Mouse (Mus musculus) right cerebral cortex, postnatal 4 days (tissue): ENCODE results near the gene Dlg5.
A peak's percentile ranks its signal among the peaks of the same experiment; 100 is the strongest.

Source experiments
- DNase-seq: peaks from one replicate; pipeline ENCODE4 v3.0.0-alpha.2; 2022

Dlg5 gene

DNA sequence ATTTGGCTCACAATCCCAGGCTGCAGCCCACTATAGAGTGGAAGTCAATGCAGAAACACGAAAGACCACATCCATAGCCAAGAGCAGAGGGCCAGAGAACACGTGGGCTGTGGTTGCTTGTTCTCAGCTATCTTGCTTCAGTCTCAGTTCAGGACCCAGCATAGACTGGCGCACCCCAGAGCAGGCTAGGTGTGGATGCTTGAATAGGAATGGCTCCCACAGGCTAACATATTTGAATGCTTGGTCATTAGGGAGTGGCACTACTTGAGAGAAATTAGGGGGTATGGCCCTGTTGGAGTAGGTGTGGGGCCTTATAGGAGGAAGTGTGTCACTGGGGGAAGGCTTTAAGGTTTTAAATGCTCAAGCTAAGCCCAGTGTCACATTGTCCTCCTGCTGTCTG, 62.8 kb downstream of the Dlg5 start:
- DNase-seq, result no peak

DNA sequence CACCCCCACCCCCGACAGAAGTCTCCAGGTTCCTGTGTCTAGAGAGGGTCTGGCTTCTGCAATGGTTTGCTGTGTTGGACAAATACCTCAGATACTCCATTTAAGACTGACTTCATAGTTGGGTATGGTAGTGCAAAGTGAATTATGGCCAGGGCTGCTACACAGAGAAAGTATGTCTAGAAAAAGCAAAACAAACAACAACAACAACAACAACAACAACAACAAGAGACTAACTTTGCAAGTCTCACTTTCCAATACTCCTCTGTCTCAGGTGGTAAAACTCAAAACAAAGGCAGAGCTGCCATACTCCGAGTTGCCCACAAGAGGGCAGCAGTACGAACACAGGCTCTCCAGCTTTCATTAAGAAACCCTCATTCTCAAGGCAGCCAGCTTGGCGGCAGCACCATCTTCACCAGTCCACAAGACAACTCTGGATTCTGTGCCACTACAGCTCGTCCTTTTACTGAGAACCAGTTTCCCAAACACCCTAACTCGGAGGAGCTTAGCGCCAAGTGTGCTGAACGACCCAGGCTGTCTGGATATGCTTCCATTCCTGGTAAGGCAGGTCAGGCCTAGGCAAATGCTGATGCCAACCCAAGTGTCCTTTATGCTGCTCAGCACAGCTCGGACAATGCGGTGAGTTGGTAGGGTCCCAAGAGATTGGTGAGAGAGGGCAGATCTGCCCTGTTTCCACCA, 63.8 kb downstream of the Dlg5 start:
- peak; percentile 67 for DNase-seq

DNA sequence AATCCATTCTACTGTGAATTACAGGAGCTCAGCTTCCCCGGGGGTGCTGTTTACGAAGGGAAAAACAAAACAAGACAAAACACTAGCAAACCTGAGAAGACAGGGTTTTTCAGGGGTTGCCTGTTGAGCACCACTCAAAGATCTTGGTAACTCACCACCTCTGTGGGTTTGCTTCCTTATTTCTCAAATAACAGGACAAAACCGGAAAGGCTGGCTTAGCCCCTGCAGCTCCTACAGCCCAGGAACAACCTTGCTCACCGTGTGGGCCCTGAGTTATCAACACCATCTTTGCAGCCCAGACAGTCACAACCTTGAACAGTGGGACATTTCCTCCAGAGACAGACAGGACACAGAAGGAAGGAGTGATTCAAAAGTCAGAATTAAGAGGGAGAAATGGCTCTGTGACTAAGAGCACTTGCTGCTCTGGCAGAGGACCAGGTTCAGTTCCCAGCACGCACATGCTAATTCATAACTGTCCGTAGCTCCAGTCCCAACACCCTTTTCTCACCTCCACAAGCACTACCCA, 66.2 kb downstream of the Dlg5 start:
- no peak for DNase-seq

DNA sequence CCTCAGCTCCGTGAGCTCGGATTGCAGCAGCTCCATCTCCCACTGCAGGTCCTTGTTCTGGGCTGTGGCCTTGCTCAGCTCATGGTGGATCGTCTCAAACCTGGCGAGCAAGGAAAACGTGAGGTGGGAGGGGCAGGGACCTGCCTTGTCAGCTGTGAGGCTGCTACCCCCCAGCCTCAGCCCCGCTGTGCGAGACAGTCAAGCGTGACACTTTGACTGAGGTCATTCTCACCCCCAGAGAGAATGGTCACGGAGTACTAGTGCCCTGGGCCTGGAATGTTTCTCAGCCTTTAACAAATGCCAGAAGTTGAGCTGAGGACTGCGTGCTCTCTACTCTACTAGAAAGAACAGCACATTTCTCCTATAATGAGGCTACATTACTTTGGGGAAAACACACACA, 69.1 kb downstream of the Dlg5 start:
- no peak for DNase-seq

DNA sequence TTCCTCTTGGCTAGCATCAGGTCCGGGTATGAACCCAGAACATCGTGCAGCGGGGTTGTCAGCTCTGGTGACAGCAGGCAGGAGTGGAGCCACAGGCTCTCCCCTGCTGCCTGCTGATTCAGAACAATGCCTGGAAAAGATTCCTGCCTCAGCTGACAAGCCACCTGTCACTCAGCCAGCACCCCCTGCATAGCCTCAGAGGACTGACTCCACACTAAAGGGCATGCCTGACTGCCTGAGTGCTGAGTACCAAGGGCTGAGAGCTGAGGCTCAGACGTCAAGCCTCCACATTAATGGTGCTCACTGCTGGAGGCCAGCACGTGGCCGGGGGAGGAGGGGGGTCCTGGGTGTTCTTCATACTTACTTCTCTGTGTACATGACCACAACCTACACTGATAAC, 72.4 kb downstream of the Dlg5 start:
- no peak for DNase-seq

DNA sequence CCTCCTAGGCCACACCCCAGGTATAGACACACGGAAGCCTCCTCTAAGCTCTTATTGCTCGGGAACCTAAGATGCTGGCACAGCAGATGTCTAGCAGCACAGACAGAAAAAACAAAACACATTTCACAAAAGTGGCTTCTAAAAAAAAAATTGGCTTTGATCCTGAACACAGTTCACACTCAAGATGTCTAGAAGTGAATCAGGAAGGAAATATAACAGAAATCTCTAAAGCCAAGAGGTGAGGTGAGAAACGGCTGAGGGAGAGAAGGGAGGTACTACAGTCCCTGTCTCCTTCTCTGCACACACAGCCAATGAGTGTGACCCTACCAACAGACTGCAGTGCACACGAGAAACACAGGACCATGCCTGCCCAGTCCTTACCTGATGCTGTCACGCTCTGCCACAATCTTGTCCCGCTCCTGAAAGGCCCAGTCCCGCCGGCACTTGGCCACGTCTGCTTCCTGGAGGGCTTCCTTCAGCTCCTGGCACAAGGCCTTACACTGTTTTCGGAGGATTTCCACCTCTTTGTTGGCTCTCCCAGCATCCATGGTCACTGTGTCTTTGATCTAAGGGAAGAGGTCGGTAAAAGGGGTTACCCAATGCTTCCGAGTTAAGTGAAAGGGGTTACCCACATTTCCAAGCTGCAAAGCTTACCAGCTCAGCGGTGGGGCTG, 73.9 kb downstream of the Dlg5 start:
- no peak for DNase-seq

DNA sequence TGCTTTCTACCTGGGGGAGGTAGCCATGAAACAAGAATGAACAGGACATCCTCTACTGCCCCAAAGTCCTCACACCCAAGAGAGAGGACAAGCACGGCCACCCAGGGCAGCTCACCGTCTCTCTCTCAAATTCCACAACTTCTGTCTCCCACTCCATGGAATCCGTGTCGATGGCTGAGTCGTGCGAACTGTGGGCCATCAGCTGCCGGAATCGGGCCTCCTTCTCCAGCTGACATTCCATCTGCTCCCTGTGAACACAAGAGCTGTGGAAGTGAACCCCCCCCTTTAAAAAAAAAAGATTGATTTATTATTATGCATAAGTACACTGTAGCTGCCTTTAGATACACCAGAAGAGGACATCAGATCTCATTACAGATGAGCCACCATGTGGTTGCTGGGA, 79.7 kb downstream of the Dlg5 start:
- DNase-seq, result no peak

DNA sequence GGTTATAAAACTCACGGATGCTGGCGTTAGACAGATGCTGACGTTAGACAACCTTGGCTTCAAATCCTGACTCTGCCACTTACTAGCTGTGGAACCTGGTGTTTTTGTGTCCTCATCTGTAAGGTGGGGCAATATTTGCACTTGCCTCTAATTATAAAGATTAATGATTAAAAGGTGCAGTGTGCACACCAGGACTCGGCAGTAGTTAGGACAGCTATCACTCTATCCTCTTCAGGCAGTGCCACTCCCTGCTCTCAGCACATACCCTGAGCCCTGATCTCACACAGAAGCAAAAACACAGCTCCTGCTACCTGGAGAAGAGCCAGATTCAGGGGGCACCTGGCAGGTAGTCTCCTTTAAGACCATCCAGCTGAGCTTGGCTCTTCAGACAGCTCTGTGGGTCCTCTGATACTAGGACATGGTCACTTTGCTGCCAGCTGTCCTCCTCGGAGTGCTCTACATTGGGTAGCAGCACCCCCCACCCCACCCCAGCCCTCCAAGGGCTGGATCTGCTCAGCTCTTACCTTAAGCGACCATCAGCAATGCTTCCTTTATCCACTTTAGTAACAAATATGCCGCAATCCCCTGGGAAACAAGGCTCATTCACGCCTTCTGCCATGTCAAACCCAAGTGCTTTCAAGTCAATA, 80.9 kb downstream of the Dlg5 start:
- DNase-seq, result no peak

DNA sequence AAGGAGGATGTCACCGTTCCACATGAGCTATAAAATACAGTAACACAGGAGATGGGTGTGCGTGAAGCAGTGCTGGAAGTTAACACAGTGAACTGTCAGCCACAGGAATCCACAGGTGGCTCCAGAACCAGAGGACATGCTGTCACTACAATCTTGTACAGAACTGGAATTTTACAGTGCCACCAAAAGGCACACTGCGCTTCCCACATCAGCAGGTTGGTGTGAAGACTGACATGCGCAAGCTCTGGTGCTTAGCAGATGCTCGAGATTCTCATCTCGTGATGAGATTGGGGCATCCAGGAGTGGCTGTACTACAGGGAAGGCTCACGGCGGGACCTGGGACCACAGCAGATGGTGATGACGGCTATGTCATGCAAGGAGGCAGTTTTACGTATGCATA, 82.9 kb downstream of the Dlg5 start:
- DNase-seq, result no peak

DNA sequence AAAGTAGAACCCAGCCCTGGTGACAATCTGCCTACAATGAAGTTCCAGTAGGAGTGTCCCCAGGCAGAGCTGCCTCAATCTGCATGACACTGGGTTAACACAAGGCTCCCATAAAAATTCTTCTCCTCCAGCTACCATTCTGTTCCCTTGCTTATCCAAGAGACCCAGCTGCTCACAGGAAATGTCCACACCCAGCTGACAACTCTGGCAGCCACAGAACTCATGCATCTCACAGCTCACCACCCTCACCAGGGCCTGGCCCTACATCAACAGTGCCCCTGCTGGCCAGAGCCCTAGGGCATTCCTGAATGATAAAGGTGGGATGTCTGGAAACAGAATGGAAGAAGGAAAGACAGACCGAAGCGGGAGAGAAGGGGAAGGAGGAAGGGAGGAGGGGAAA, 96.8 kb downstream of the Dlg5 start:
- DNase-seq, result no peak

DNA sequence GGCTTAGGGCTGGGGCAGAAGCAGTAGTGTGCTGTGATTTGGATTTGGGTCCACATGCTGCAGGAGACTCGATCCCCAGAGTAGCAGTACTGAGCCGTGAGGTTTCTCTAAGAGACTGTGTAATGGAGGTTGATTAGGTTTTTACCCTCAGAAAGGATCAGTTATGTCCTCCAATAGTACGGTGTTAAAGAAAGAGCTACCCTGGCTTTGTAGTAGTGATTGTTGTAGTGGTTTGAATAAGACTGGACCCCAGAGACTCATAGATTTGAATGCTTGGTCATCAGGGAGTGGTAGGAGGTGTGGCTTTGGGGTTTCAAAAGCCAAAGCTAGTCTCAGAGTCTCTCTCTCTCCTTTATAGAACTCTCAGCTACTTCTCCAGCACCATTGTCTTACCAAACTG, 100.9 kb downstream of the Dlg5 start:
- DNase-seq, result no peak

DNA sequence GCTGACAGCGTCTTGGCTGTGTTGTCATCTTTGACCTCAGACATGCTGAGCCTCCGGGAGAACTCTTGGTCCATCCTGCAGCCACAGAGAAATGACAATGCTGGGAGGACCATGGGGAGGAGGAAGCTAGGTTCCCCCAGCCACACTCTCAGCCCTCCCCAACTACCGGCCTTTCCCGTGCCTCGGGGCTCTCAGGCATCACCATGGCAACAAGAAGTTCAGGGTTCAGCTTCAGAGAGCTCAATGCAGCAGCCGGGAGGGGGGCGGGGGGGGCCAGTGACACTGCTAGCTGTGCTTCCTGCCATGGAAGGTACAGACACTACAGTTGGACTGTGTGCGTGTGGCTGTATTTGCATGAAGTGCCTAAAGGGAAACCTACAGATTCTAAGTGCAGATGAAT, 101.3 kb downstream of the Dlg5 start:
- DNase-seq, result no peak

DNA sequence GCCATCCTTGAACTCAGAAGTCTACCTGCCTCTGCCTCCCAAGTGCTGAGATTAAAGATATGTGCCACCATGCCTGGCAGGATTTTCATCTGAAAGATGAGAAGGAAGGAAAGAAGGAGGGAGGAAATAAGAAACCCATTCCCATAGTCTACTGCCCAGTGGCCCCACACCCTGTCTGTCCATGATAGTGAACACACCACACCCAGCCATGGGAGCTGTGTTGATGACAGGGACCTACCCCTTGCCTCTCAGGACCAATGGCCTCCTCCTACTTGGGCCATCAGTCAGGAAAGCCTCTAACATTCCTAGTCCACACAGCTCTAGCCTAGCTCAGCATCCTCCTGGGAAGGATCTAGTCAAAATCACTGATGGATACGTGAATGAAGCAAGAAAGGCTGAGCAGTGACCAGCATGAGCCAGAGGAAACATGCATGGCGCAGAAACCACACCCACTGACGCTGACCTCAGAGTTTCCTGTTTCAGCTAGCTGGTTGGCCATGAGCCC, 102.7 kb downstream of the Dlg5 start:
- no peak for DNase-seq

DNA sequence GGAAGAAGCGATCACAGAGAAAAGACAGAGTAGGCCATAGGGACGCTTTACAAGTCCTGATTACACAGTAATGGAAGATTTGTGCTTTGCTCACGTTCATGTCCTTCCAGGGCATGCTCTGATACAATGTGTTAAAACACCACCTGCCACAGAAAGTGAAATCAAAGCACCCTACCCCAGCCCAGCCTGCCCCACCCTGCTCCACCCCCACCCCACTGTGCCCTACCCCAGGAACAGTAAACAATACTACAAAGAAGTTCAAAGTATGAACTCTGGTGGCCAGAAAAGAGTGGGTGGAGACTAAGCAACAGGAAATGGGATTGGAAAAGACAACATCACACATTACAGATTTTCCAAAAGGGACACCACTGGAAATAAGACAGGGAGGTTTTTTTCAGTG, 104.0 kb downstream of the Dlg5 start:
- no peak for DNase-seq

DNA sequence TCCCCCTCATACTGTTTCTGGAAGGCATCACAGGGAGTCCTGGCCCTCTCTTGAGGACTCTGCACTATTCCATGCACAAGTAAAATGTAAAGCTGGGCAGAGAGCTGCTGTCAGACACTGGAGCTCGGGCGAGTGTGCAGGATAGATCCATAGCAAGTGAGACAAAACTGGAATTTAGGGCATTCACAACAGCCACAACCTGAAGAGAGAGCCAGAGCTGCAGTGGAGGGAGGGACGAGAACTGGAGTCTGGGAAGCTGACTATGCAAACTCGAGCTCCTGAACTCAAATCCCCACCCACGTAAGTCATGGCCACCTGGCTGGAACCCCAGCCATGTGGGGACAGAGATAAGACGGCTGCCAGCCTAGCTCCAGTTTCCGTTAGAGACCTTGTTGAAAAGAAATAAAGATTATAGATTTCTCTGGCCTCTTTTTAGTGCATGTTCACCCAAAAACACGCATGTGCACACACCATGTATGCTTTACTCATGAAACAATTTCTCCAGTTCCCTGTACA, 105.4 kb downstream of the Dlg5 start:
- no peak for DNase-seq

DNA sequence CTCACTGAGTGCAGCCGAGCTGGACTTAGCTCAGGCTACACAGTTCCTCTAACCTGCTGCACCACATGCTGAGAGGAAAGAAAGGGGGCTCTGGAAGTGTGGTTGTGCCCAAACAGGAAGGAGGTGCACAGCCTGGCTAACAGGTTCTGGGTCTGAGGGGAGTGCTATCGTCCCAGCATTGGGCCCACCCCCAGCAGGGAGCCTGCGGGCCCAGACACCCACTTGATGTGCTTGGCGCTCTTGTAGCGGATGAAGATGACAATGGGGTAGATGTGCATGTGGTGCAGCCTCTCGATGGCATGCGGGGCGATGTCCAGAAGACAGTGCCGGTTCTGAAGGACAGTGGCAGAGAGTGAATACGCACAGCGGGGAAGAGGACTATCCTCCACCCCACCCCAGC, 108.8 kb downstream of the Dlg5 start:
- no peak for DNase-seq

DNA sequence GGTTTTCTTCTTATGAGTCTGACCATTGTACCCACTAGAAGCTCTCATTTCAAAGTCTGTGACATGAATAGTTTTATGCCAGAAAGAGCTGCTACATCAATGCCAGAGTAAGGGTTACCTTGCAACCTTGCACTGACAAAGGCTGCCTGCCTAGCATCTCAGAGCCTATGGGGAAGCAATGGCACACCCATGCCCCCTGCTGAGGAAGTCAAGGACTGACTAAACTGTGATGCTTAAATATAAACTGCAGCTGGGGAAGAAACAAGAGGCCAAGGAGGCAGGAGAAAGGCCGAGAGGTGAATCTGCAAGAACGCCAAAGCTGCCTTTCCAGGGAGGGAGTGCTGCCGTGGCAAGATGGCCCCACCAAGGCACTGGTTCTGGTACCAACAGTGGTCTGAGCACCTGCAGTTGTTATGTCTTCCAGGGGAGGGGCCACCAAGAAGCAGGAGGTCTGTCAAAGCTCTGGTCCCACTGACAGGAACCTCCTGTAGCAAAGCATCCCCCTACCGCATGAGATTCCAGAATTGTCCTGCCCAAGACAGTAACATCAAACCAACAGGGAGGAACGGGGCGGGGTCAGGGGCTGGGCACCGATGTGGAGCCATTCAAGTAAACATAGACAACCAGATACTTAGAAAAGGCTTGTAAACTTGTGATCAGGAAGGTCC, 111.0 kb downstream of the Dlg5 start:
- no peak for DNase-seq

DNA sequence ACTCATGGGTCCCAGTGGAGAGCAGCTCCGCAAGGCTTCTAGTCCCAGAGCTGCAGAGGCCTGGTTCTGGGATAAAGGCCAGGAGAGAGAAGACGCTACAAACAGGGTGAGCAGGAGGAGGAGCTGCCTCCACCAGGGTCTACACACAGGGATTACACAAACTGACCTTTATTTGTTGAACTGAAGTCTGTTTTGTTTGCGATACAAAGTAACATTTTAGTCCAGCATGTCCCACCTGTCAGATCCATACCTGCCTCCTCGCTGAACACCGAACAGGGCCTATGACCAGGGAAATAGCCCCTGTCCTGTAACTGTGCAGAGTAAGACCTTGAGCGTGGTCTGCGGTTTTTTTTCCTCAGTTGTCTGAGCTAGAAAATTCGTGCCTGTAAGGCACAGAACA, 111.9 kb downstream of the Dlg5 start:
- no peak for DNase-seq

DNA sequence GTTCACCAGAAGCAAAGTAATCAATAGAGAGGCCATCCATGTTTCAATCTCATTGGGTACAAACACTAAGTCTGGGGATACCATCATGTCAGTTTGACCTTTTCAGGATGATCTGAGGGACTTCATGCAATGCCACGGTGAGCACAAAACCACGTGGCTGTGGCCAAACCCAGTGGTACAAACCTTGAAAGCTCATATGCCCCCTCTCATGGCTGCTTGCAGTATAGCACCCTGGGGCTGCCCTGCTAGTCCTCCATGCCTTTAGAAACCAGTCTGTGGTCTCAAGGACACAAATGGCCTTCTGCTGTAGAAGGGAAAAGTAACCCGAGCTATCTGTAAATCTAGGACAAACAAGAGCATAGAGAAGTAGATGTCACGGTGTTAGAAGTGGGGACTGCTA, 113.6 kb downstream of the Dlg5 start:
- no peak for DNase-seq

DNA sequence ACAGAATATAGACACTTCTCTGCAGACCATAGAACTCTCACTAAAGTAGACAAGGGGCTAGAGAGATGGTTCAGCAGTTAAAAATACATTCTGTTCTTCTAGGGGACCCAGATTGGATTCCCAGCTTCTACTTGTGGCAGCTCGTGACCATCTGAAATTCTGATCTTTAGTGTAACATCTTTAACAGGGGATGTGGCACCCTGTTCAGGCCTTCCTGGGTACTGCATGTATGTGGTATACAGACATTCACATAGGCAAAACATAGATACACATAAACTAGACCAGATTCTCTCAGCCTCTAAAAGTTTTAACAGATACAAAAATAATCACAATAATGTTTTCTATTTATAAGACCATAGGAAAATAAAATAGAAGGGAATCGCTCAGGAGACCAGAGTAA, 120.7 kb downstream of the Dlg5 start:
- no peak for DNase-seq

DNA sequence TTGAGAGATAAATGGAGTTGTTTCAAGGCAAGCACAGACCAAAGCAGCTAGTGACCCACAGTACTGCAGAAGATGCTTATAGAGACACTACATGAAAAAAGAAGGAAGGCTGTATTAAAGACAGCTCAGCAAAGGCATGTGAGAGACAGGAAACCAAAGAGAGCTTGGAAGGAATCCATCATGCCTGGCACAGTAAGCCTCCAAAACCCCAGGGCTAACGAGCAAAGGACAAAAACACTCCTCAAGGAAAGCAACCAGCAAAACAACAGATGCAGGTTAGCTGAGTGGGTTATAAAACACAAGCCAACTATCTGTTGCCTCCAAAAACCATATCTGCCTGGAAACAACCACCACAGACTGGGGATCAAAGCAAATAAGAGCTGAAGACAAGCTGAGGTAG, 121.5 kb downstream of the Dlg5 start:
- no peak for DNase-seq

DNA sequence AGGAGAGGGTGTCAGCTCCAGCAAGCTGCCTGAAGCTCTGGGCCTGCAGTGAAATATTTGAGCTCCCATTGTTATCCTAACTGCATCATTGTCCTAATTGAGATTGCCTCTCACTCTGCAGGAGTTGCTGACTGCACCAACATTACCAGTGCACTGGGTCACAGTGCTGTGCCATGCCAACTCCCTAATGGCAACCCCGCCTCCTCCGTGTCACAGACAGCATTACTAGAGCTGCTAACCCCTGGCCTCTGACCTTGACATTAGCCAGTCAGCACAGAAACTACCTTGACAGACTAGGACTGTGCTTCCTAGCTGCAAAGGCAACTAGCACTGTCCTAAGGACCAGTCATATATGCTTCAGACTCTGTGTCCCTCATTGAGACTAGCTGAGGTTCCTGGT, 139.0 kb downstream of the Dlg5 start:
- no peak for DNase-seq

DNA sequence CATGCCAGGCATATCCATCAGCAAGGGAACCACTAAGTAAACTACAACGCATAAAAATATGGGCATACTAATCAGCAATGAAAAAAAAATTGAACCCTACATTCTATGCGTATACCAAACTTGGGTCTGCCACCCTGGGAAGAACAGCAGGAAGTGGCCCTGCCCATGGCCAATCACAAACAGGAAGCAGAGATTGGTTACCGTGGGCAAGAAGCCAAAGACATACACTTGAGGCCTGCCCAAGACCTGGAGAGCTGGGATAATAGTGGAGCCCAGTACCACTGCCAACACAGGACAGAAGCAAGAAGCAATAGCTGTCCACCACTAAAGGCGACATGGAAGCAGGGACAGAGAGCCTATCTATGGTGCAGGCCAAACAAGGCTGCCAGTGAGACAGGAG, 146.9 kb downstream of the Dlg5 start:
- DNase-seq, result no peak
